ENCODE assay signal across 9 mouse cellular contexts in genomic region chrX:77638076-77638475, GRCm38 (mm10).
DNase-seq lines count a peak whose midpoint lies in the region; ATAC-seq lines count a peak whose summit lies in the region.
"Had no signal": no experiment of that assay in that cellular context is flagged by ENCODE, and none has a peak within 500 bp of the region (broad histone marks: within the 10 kb centered on the region; RNA-seq: fewer than 3 reads in every experiment).

No protein-coding gene starts in this region.

- 24% methylated on average over 3 of the region's 3 CpGs for WGBS in heart, embryonic 11.5 days (ENCODE audit: insufficient replicate concordance)
- 7% methylated on average over 3 of the region's 3 CpGs for WGBS in embryonic facial prominence, embryonic 14.5 days
- 5% methylated on average over 3 of the region's 3 CpGs for WGBS in large intestine, adult 2 months
- WGBS in midbrain, embryonic 15.5 days = 16% methylated on average over 3 of the region's 3 CpGs

- no peaks in the 10 kb centered on the region for H3K27me3 ChIP-seq in heart, embryonic 11.5 days (ENCODE audit: control insufficient read depth, insufficient read depth, low read length)
- no peaks in the 10 kb centered on the region for H3K27me3 ChIP-seq in embryonic facial prominence, embryonic 14.5 days (replicated peaks; ENCODE audit: control insufficient read depth, insufficient read depth, low read length)
- H3K27me3 ChIP-seq in midbrain, embryonic 15.5 days (replicated peaks) = no peaks in the 10 kb centered on the region
- H3K27me3 ChIP-seq: lung, embryonic 15.5 days had no signal

- peak; percentile 19 to 56 for DNase-seq in heart, adult 9 months (ENCODE audit: low spot score in 2 of 2)
- peak; percentile 39 to 53 for DNase-seq in B cell, adult 2 months
- DNase-seq in T-cell, adult 2 months (ENCODE audit: low spot score) = peak; percentile 60
- peak; percentile 64 for DNase-seq in embryonic facial prominence, embryonic 14.5 days (ENCODE audit: low spot score)
- DNase-seq in large intestine, adult 2 months (ENCODE audit: low read depth, low spot score) = peak; percentile 28

- H3K27ac ChIP-seq in heart, embryonic 11.5 days (ENCODE audit: low read depth, low read length) = no peak overlapping the region
- H3K27ac ChIP-seq in embryonic facial prominence, embryonic 14.5 days (replicated peaks; ENCODE audit: low read depth, low read length) = no peak overlapping the region
- H3K27ac ChIP-seq in midbrain, embryonic 15.5 days = no peak overlapping the region
- H3K27ac ChIP-seq: lung, embryonic 15.5 days had no signal

- no peaks in the 10 kb centered on the region for H3K4me1 ChIP-seq in heart, embryonic 11.5 days (ENCODE audit: control insufficient read depth, insufficient read depth, low read length)
- no peaks in the 10 kb centered on the region for H3K4me1 ChIP-seq in embryonic facial prominence, embryonic 14.5 days (ENCODE audit: control insufficient read depth, insufficient read depth, low read length)
- no peaks in the 10 kb centered on the region for H3K4me1 ChIP-seq in midbrain, embryonic 15.5 days
- H3K4me1 ChIP-seq: lung, embryonic 15.5 days had no signal

- no peaks in the 10 kb centered on the region for H3K9me3 ChIP-seq in heart, embryonic 11.5 days (replicated peaks; ENCODE audit: control insufficient read depth, low read length)
- H3K9me3 ChIP-seq in embryonic facial prominence, embryonic 14.5 days (ENCODE audit: control insufficient read depth, low read length) = no peaks in the 10 kb centered on the region
- no peaks in the 10 kb centered on the region for H3K9me3 ChIP-seq in midbrain, embryonic 15.5 days
- H3K9me3 ChIP-seq: lung, embryonic 15.5 days had no signal

- H3K36me3 ChIP-seq in heart, embryonic 11.5 days (ENCODE audit: control insufficient read depth, insufficient read depth, low read length) = no peaks in the 10 kb centered on the region
- H3K36me3 ChIP-seq in embryonic facial prominence, embryonic 14.5 days (ENCODE audit: control insufficient read depth, insufficient read depth, low read length) = no peaks in the 10 kb centered on the region
- H3K36me3 ChIP-seq in midbrain, embryonic 15.5 days (replicated peaks) = no peaks in the 10 kb centered on the region
- H3K36me3 ChIP-seq: lung, embryonic 15.5 days had no signal

- H3K4me3 ChIP-seq in heart, embryonic 11.5 days (ENCODE audit: low read depth, low read length) = no peak overlapping the region
- H3K4me3 ChIP-seq in embryonic facial prominence, embryonic 14.5 days (ENCODE audit: low read depth, low read length) = no peak overlapping the region
- H3K4me3 ChIP-seq in midbrain, embryonic 15.5 days = no peak overlapping the region
- H3K4me3 ChIP-seq: lung, embryonic 15.5 days had no signal

- H3K4me2 ChIP-seq in heart, embryonic 11.5 days = no peak overlapping the region
- no peak overlapping the region for H3K4me2 ChIP-seq in embryonic facial prominence, embryonic 14.5 days (ENCODE audit: low read depth, low read length)
- no peak overlapping the region for H3K4me2 ChIP-seq in midbrain, embryonic 15.5 days
- H3K4me2 ChIP-seq: lung, embryonic 15.5 days had no signal

- H3K9ac ChIP-seq in heart, embryonic 11.5 days (ENCODE audit: low read depth, low read length) = no peak overlapping the region
- H3K9ac ChIP-seq in embryonic facial prominence, embryonic 14.5 days (ENCODE audit: low read depth, low read length) = no peak overlapping the region
- no peak overlapping the region for H3K9ac ChIP-seq in midbrain, embryonic 15.5 days
- H3K9ac ChIP-seq: lung, embryonic 15.5 days had no signal

- no peak for ATAC-seq in heart, embryonic 11.5 days (replicated peaks; ENCODE audit: insufficient number of reproducible peaks, low FRiP score, low TSS enrichment)
- ATAC-seq in embryonic facial prominence, embryonic 14.5 days (ENCODE audit: low read depth) = no peak
- ATAC-seq in midbrain, embryonic 15.5 days (replicated peaks) = peak; percentile 80
- no peak for ATAC-seq in erythroid progenitor cell, adult 5-6 weeks (replicated peaks; ENCODE audit: low FRiP score, poor library complexity, severe bottlenecking)
